Mouse (Mus musculus) lung, postnatal 0 days (tissue): ENCODE data around the gene 1700129C05Rik. TPM values are rescaled to one million over a fixed set of nuclear protein-coding genes. Genes with fewer than 3 reads are reported as not detected.
A peak's percentile ranks its signal among the peaks of the same experiment; 100 is the strongest.

Experiments
- ATAC-seq: fragments of 200-750 bp; cut with Nextera tagmentation; 2 replicates; pipeline ENCODE4 v1.8.0; 2017; ENCODE audit warnings: moderate library complexity
- DNase-seq: peaks from one replicate; pipeline ENCODE4 v3.0.0-alpha.2; 2016; ENCODE audit warnings: low spot score
- H3K27ac ChIP-seq: fragments of 300-500 bp; sonication (generic); 2 replicates; pipeline ENCODE4 v1.5.1; 2014; ENCODE audit warnings: antibody characterized with exemption, mild to moderate bottlenecking, low read length, mixed read lengths
- H3K27me3 ChIP-seq: fragments of 300-500 bp; sonication (generic); replicated peaks from 2 replicates; pipeline ENCODE4 v1.6.1; 2014; ENCODE audit warnings: low read length, mixed read lengths; ENCODE audit not compliant: insufficient read depth
- H3K36me3 ChIP-seq: fragments of 300-500 bp; sonication (generic); 2 replicates; pipeline ENCODE4 v1.6.1; 2014; ENCODE audit warnings: low read length, mixed read lengths; ENCODE audit not compliant: insufficient read depth
- H3K4me1 ChIP-seq: fragments of 300-500 bp; sonication (generic); 2 replicates; pipeline ENCODE4 v1.6.1; 2014; ENCODE audit warnings: antibody characterized with exemption, low read depth, low read length, mixed read lengths; ENCODE audit not compliant: insufficient read depth
- H3K4me2 ChIP-seq: fragments of 300-500 bp; sonication (generic); replicated peaks from 2 replicates; pipeline ENCODE4 v1.6.1; 2014; ENCODE audit warnings: low read depth, mild to moderate bottlenecking, low read length, moderate library complexity, mixed read lengths
- H3K4me3 ChIP-seq: fragments of 300-500 bp; sonication (generic); 2 replicates; pipeline ENCODE4 v1.5.1; 2014; ENCODE audit warnings: low read depth, low read length
- H3K9ac ChIP-seq: fragments of 300-500 bp; sonication (generic); replicated peaks from 2 replicates; pipeline ENCODE4 v1.6.1; 2014; ENCODE audit warnings: low read depth, mild to moderate bottlenecking
- H3K9me3 ChIP-seq: fragments of 300-500 bp; sonication (generic); 2 replicates; pipeline ENCODE4 v1.6.1; 2016; ENCODE audit warnings: low read length, mixed read lengths
- CTCF ChIP-seq: IDR thresholded peaks from 2 replicates; pipeline ENCODE4 v1.5.1; 2016; ENCODE audit warnings: antibody characterized with exemption, mild to moderate bottlenecking
- EP300 ChIP-seq: IDR thresholded peaks from 2 replicates; pipeline ENCODE4 v1.6.1; 2016; ENCODE audit warnings: antibody characterized with exemption, mild to moderate bottlenecking, control low read depth
- WGBS: fragments of 180-500 bp; shearing (Covaris S2); extraction: QIAGEN DNeasy Blood & Tissue Kit; methylation state at CpG from one replicate; pipeline ENCODE4 v1.1.7; 2014; 5-methylcytosine and 5-hydroxymethylcytosine counted together
- polyA plus RNA-seq: library from polyadenylated mRNA; unstranded; fragments of >200 nt; fragmentation: Nextera tagmentation; extraction: Ambion mirVana; gene quantifications from 2 replicates; pipeline ENCODE4 v1.2.1, GENCODE M21; 2015

1700129C05Rik gene
- polyA plus RNA-seq, 1 experiment from 2014 or later, result not detected

- 77% methylated on average over 2 of the region's 2 CpGs for WGBS
- ATAC-seq, result no peak
- no peak overlapping the region for H3K4me2 ChIP-seq
These were observed 12.9 kb upstream of the 1700129C05Rik start for GRCm38 (mm10) chr14:59155589-59155988.

GRCm38 (mm10) chr14:59114281-59114680 is 28.4 kb downstream of the 1700129C05Rik start:
- H3K27ac ChIP-seq, result no peak overlapping the region
- WGBS, result under 1% methylated on average over 2 of the region's 2 CpGs

More at GRCm38 (mm10) chr14:59155589-59155988, 12.9 kb upstream of the 1700129C05Rik start:
- Histone ChIP-seq H3K9ac (no peak overlapping the region), H3K4me1 (no peaks in the 10 kb centered on the region), H3K36me3 (no peaks in the 10 kb centered on the region), H3K4me3 (no peak overlapping the region), H3K27ac (no peak overlapping the region), H3K9me3 (no peaks in the 10 kb centered on the region), H3K27me3 (no peaks in the 10 kb centered on the region)
- TF ChIP-seq CTCF (peak; percentile 67), EP300 (no peak)
- peak; percentile 32 for DNase-seq

GRCm38 (mm10) chr14:59104006-59104605 is 38.6 kb downstream of the 1700129C05Rik start:
- no peak overlapping the region for H3K27ac ChIP-seq
- H3K4me1 ChIP-seq, result no peaks in the 10 kb centered on the region
- H3K9ac ChIP-seq, result no peak overlapping the region
- H3K9me3 ChIP-seq, result no peaks in the 10 kb centered on the region
- WGBS, result 19% methylated on average over 10 of the region's 10 CpGs
- H3K36me3 ChIP-seq, result no peaks in the 10 kb centered on the region
- TF ChIP-seq EP300, result no peak
- TF ChIP-seq CTCF, result no peak
- H3K4me2 ChIP-seq, result no peak overlapping the region
- ATAC-seq (no peak), DNase-seq (no peak)
- no peaks in the 10 kb centered on the region for H3K27me3 ChIP-seq
- H3K4me3 ChIP-seq, result no peak overlapping the region

More at GRCm38 (mm10) chr14:59114281-59114680, 28.4 kb downstream of the 1700129C05Rik start:
- Histone ChIP-seq H3K4me3 (no peak overlapping the region), H3K27me3 (no peaks in the 10 kb centered on the region), H3K4me2 (no peak overlapping the region), H3K9ac (no peak overlapping the region), H3K36me3 (no peaks in the 10 kb centered on the region), H3K9me3 (no peaks in the 10 kb centered on the region), H3K4me1 (no peaks in the 10 kb centered on the region)
- ATAC-seq (no peak), DNase-seq (peak; percentile 68)
- TF ChIP-seq CTCF (peak; percentile 35; the same call in 1 of the 2 replicates), EP300 (no peak)

DNA sequence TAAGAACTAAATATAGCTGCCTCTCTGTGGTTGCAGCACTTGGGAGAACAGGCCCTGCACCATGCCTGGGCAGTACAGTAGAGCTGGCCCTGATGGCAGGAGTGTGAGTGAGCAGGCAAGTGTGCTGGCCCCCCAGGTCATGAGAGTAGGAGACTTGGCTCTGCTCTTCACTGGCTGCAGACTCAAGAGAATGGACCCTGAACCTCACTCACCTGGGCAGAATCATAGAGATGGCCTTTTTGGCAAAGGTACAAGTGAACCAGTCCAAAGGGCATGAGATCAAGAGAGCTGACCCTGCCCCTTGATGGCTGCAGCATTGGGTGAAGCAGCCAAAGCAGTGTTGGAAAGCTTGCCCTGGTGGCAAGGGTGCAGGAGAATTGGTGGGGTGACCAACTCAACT is 49.1 kb downstream of the 1700129C05Rik start:
- Histone ChIP-seq H3K27me3 (no peaks in the 10 kb centered on the region), H3K4me2 (no peak overlapping the region), H3K36me3 (no peaks in the 10 kb centered on the region), H3K27ac (no peak overlapping the region), H3K4me1 (no peaks in the 10 kb centered on the region), H3K9me3 (no peaks in the 10 kb centered on the region), H3K9ac (no peak overlapping the region), H3K4me3 (no peak overlapping the region)
- no peak for TF ChIP-seq CTCF
- TF ChIP-seq EP300, result no peak
- no peak for DNase-seq
- ATAC-seq, result no peak

- Histone ChIP-seq H3K36me3 (no peaks in the 10 kb centered on the region), H3K4me2 (no peak overlapping the region), H3K4me3 (no peak overlapping the region), H3K9ac (no peak overlapping the region), H3K27ac (no peak overlapping the region), H3K4me1 (no peaks in the 10 kb centered on the region), H3K9me3 (no peaks in the 10 kb centered on the region), H3K27me3 (no peaks in the 10 kb centered on the region)
- TF ChIP-seq CTCF (peak; percentile 77), EP300 (no peak)
- ATAC-seq, result 0 out of 2 replicates have a peak, but pooled peaks have one; percentile 26
- DNase-seq, result peak; percentile 62
- WGBS, result 14% methylated on average over 6 of the region's 6 CpGs
These were observed 58.3 kb downstream of the 1700129C05Rik start for GRCm38 (mm10) chr14:59084396-59084795.

Other genes with a start within 250 kb of the 1700129C05Rik start
- not detected in 2 replicates for gene Gm5142, start 35.9 kb upstream of the 1700129C05Rik start, polyA plus RNA-seq
- gene Rcbtb1, start 58.3 kb upstream of the 1700129C05Rik start, polyA plus RNA-seq, result 15.0 and 15.9 TPM in 2 replicates
- not detected in 2 replicates for gene Gm6904, start 117.3 kb upstream of the 1700129C05Rik start, polyA plus RNA-seq
- 0.14 and 0.25 TPM in 2 replicates for gene Phf11a, start 154.6 kb upstream of the 1700129C05Rik start, polyA plus RNA-seq
- 1.5 TPM in 2 replicates for gene Phf11b, start 198.5 kb upstream of the 1700129C05Rik start, polyA plus RNA-seq
- 11.8 and 12.7 TPM in 2 replicates for gene Phf11d, start 222.6 kb upstream of the 1700129C05Rik start, polyA plus RNA-seq